Comparison of ENCODE assay signal across 8 mouse cellular contexts in genomic region chrX:53052652-53053500, GRCm38 (mm10).
DNase-seq lines count a peak whose midpoint lies in the region; ATAC-seq lines count a peak whose summit lies in the region.

No protein-coding gene starts in this region.

- H3K27me3 ChIP-seq in midbrain, embryonic 10.5 days (ENCODE audit: low read depth, poor library complexity, severe bottlenecking): peaks cover 12% of the 10 kb centered on the region
- H3K27me3 ChIP-seq in midbrain, embryonic 16.5 days (ENCODE audit: control insufficient read depth, insufficient read depth, low read depth, low read length): no peaks in the 10 kb centered on the region
- no peaks in the 10 kb centered on the region; the same call in 1 of the 2 replicates for H3K27me3 ChIP-seq in hindbrain, embryonic 16.5 days (replicated peaks; ENCODE audit: control insufficient read depth, insufficient read depth, low read length)

- peaks cover 41% of the 10 kb centered on the region for H3K4me1 ChIP-seq in midbrain, embryonic 10.5 days
- H3K4me1 ChIP-seq in midbrain, embryonic 16.5 days (ENCODE audit: control insufficient read depth, insufficient read depth, low read length): no peaks in the 10 kb centered on the region
- no peaks in the 10 kb centered on the region for H3K4me1 ChIP-seq in hindbrain, embryonic 16.5 days (ENCODE audit: control insufficient read depth, insufficient read depth, low read depth, low read length)

- 0 out of 2 replicates have a peak, but pooled peaks cover 4% of the 10 kb centered on the region for H3K36me3 ChIP-seq in midbrain, embryonic 10.5 days
- H3K36me3 ChIP-seq in midbrain, embryonic 16.5 days (ENCODE audit: control insufficient read depth, insufficient read depth, low read length): no peaks in the 10 kb centered on the region
- H3K36me3 ChIP-seq in hindbrain, embryonic 16.5 days (ENCODE audit: control insufficient read depth, insufficient read depth, low read length): no peaks in the 10 kb centered on the region

- ATAC-seq in midbrain, embryonic 16.5 days: no peak
- no peak for ATAC-seq in hindbrain, embryonic 16.5 days

- 25% methylated on average over 13 of the region's 13 CpGs for WGBS in midbrain, embryonic 10.5 days
- 16% methylated on average over 13 of the region's 13 CpGs for WGBS in midbrain, embryonic 16.5 days
- WGBS in hindbrain, embryonic 16.5 days: 16% methylated on average over 13 of the region's 13 CpGs

- no peak overlapping the region for H3K9ac ChIP-seq in midbrain, embryonic 16.5 days (ENCODE audit: low read depth, low read length)
- no peak overlapping the region for H3K9ac ChIP-seq in hindbrain, embryonic 16.5 days (ENCODE audit: low read depth, low read length)

- peak; percentile 47 for DNase-seq in midbrain, embryonic 10.5 days (ENCODE audit: low spot score)
- peak; percentile 87 for DNase-seq in embryo, embryonic 11 days
- peak; percentile 69 for DNase-seq in lung, postnatal 10 days
- no peak for DNase-seq in cerebellum, adult 9-11 months
- DNase-seq in frontal cortex, postnatal 10 days (ENCODE audit: low spot score in 2 of 2): no peak
- DNase-seq in T-cell, adult 2 months (ENCODE audit: low spot score): no peak

- H3K4me2 ChIP-seq in midbrain, embryonic 16.5 days (ENCODE audit: low read length): no peak overlapping the region
- peak overlapping the region; percentile 2; the same call in 1 of the 2 replicates for H3K4me2 ChIP-seq in hindbrain, embryonic 16.5 days (ENCODE audit: low read length)

- no peak overlapping the region; the same call in 1 of the 2 replicates for H3K27ac ChIP-seq in midbrain, embryonic 10.5 days (replicated peaks)
- no peak overlapping the region for H3K27ac ChIP-seq in midbrain, embryonic 16.5 days (ENCODE audit: low read length)
- no peak overlapping the region for H3K27ac ChIP-seq in hindbrain, embryonic 16.5 days (ENCODE audit: low read depth, low read length)

- H3K9me3 ChIP-seq in midbrain, embryonic 10.5 days (replicated peaks): 0 out of 2 replicates have a peak, but pooled peaks cover 3% of the 10 kb centered on the region
- no peaks in the 10 kb centered on the region for H3K9me3 ChIP-seq in midbrain, embryonic 16.5 days (replicated peaks; ENCODE audit: control insufficient read depth, low read length, poor library complexity, severe bottlenecking)
- no peaks in the 10 kb centered on the region; the same call in 1 of the 2 replicates for H3K9me3 ChIP-seq in hindbrain, embryonic 16.5 days (ENCODE audit: control insufficient read depth, low read length)

- peak overlapping the region; percentile 38 for H3K4me3 ChIP-seq in midbrain, embryonic 10.5 days
- no peak overlapping the region for H3K4me3 ChIP-seq in midbrain, embryonic 16.5 days (ENCODE audit: low read depth, low read length)
- no peak overlapping the region for H3K4me3 ChIP-seq in hindbrain, embryonic 16.5 days (ENCODE audit: low read length)

Comparison
In these comparisons a context has a peak if more than half of its experiments do, and no peak if none do; other contexts are left out.
1. DNase-seq: peak in midbrain, embryonic 10.5 days (single experiment), embryo, embryonic 11 days (single experiment) and lung, postnatal 10 days (single experiment); none in cerebellum, adult 9-11 months (single experiment), frontal cortex, postnatal 10 days (0 of 2) and T-cell, adult 2 months (single experiment).